Mouse (Mus musculus): ENCODE measurements around the gene Vmn1r218. TPM values are rescaled to one million over a fixed set of nuclear protein-coding genes. Genes with fewer than 3 reads are reported as not detected.

Gene Vmn1r218
- polyA plus RNA-seq (2012; rRNA removed; ENCODE audit: low replicate concordance) = not detected in 2 replicates

DNA sequence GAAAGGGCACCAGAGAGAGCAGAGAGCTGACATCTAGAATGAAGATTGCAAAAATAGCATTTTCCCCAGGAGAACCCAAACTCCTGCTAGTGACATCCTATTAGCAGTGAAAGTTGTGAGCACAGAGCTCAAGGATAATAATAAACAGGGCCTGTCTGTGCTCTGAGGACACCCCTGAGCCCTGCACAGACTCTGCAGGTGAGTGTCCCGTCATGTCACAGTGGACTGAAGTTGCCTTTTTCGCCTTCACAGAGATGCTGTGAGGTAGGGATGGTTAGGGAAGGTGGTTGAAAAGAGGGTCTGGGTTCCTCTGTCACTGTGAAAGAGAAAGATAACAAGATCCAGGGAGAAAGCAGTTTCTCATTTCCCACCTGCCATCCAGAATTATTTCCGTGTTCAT lies at the start of gene Vmn1r218:
Gene Vmn1r218 (plus strand): TSS at position 57 of the 400 bp plus-strand sequence.

DNA sequence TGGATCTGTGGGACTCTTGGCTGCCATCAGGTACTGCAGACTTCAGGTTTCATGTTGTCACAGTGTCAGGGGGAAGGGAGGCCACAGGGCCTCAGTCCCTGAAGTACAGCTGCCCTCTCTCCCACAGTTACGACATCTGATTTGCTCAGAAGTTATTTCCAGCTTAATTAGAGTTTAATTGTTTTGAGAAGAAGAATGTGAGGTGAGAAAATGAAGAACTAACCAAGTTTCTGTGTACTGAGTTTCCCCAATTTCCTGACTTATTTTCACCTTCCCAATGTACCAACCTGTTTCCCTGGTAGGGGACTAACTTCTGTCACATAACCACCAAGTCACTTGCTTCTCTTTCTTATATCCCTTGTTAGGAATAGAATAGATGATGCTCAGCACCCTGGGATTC lies 14.8 kb upstream of the Vmn1r218 start, which contains the start of gene Vmn1r217:
Gene Vmn1r217 (minus strand): TSS at position 101 of the 400 bp plus-strand sequence.

DNA sequence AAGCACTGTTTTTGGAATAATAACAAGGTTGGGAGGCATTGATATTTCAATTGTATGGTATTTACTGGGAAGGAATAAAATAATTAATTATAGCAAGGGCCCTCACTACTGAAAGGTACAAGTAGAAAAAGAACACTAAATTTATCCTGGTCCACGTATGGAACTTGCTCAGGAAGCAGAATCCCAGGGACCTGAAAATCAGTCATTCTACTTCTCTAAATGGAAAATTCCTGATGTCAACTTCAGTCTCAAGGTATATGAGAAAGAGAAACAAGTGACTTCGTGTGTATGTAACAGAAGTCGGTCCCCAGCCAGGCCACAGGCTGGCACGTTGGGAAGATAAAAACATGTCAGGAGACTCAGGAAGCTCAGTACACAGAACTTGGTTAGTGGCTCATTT lies 26.1 kb downstream of the Vmn1r218 start, which contains the start of gene Vmn1r219:
Gene Vmn1r219 (plus strand): TSS at position 301 of the 400 bp plus-strand sequence.

DNA sequence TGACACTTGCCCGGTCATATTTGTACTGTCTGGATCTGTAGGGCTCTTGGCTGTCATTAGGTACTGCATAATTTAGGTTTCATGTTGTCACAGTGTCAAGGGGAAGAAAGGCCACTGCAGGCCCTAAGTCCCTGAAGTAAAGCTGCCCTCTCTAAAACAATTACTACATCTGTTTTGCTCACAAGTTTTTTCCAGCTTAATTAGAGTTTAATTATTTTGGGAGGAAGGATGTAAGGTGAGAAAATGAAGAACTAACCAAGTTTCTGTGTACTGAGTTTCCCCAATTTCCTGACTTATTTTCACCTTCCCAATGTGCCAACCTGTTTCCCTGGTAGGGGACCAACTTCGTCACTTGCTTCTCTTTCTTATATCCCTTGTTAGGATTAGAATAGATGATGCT lies 54.9 kb downstream of the Vmn1r218 start, which contains the start of gene Vmn1r220:
Gene Vmn1r220 (minus strand): TSS at position 101 of the 400 bp plus-strand sequence.

Other genes starting within 250 kb of the Vmn1r218 start
- gene Vmn1r212, start 248.9 kb upstream of the Vmn1r218 start, polyA plus RNA-seq (2012; rRNA removed; ENCODE audit: low replicate concordance) = not detected in 2 replicates
- gene Vmn1r213, start 125.5 kb upstream of the Vmn1r218 start, polyA plus RNA-seq (2012; rRNA removed; ENCODE audit: low replicate concordance) = not detected in 2 replicates
- not detected in 2 replicates for gene Vmn1r214, start 102.7 kb upstream of the Vmn1r218 start, polyA plus RNA-seq (2012; rRNA removed; ENCODE audit: low replicate concordance)
- gene Vmn1r215, start 65.1 kb upstream of the Vmn1r218 start, polyA plus RNA-seq (2012; rRNA removed; ENCODE audit: low replicate concordance) = not detected in 2 replicates
- not detected in 2 replicates for gene Vmn1r217, start 14.9 kb upstream of the Vmn1r218 start, polyA plus RNA-seq (2012; rRNA removed; ENCODE audit: low replicate concordance)
- gene Vmn1r219, start 26.2 kb downstream of the Vmn1r218 start, polyA plus RNA-seq (2012; rRNA removed; ENCODE audit: low replicate concordance) = not detected in 2 replicates
- gene Vmn1r220, start 54.8 kb downstream of the Vmn1r218 start, polyA plus RNA-seq (2012; rRNA removed; ENCODE audit: low replicate concordance) = not detected in 2 replicates
- gene Vmn1r221, start 81.0 kb downstream of the Vmn1r218 start, polyA plus RNA-seq (2012; rRNA removed; ENCODE audit: low replicate concordance) = not detected in 2 replicates
- not detected in 2 replicates for gene Vmn1r222, start 102.8 kb downstream of the Vmn1r218 start, polyA plus RNA-seq (2012; rRNA removed; ENCODE audit: low replicate concordance)
- gene Vmn1r223, start 114.0 kb downstream of the Vmn1r218 start, polyA plus RNA-seq (2012; rRNA removed; ENCODE audit: low replicate concordance) = not detected in 2 replicates
- 0.82 and 2.2 TPM in 2 replicates for gene Zfp322a, start 236.1 kb downstream of the Vmn1r218 start, polyA plus RNA-seq (2012; rRNA removed; ENCODE audit: low replicate concordance)

Measured in mammary gland, adult 2 months (tissue).